Mouse (Mus musculus): ENCODE results near the gene Ttc27.

- TF ChIP-seq CTCF (IDR thresholded peaks at IDR 0.05; ENCODE audit: borderline replicate concordance, insufficient read depth, low read depth, low read length) (no peak), POLR2A (IDR thresholded peaks at IDR 0.05; ENCODE audit: borderline replicate concordance, insufficient read depth, low read length) (no peak)
Measured at GRCm38 (mm10) chr17:74799865-74800264, 82.3 kb downstream of the Ttc27 start.
